Mouse (Mus musculus): ENCODE measurements around the gene Kat7. TPM values are rescaled to one million over a fixed set of nuclear protein-coding genes. Genes with fewer than 3 reads are reported as not detected.
A peak's percentile ranks its signal among the peaks of the same experiment; 100 is the strongest.

Gene Kat7
- polyA plus RNA-seq, 1 experiment from 2014 or later, result 81.9 TPM

GRCm38 (mm10) chr11:95353226-95353625, 43.2 kb upstream of the Kat7 start:
- no peaks in the 10 kb centered on the region for H3K9me3 ChIP-seq (replicated peaks; ENCODE audit: control insufficient read depth, low read length)
- 94% methylated on average over 9 of the region's 9 CpGs for WGBS
- H3K27ac ChIP-seq (replicated peaks; ENCODE audit: low read depth, low read length), result no peak overlapping the region
- no peak for DNase-seq (ENCODE audit: low spot score)
- H3K36me3 ChIP-seq (replicated peaks; ENCODE audit: control insufficient read depth, insufficient read depth, low read depth, low read length), result no peaks in the 10 kb centered on the region
- H3K9ac ChIP-seq (replicated peaks; ENCODE audit: low read length), result no peak overlapping the region
- H3K4me1 ChIP-seq (ENCODE audit: control insufficient read depth, insufficient read depth, low read length), result no peaks in the 10 kb centered on the region
- H3K4me3 ChIP-seq (ENCODE audit: low read depth, low read length), result no peak overlapping the region
- H3K4me2 ChIP-seq (ENCODE audit: low read depth, low read length), result no peak overlapping the region
- no peaks in the 10 kb centered on the region for H3K27me3 ChIP-seq (ENCODE audit: control insufficient read depth, insufficient read depth, low read length)
- no peak for ATAC-seq (replicated peaks; ENCODE audit: insufficient number of reproducible peaks, low FRiP score, low TSS enrichment, low read depth)

- no peaks in the 10 kb centered on the region for H3K36me3 ChIP-seq (replicated peaks; ENCODE audit: control insufficient read depth, insufficient read depth, low read depth, low read length)
- 83% methylated on average over 2 of the region's 2 CpGs for WGBS
- ATAC-seq (replicated peaks; ENCODE audit: insufficient number of reproducible peaks, low FRiP score, low TSS enrichment, low read depth), result no peak
- no peaks in the 10 kb centered on the region for H3K9me3 ChIP-seq (replicated peaks; ENCODE audit: control insufficient read depth, low read length)
- no peak overlapping the region for H3K27ac ChIP-seq (replicated peaks; ENCODE audit: low read depth, low read length)
- no peak overlapping the region for H3K9ac ChIP-seq (replicated peaks; ENCODE audit: low read length)
- DNase-seq (ENCODE audit: low spot score), result no peak
- no peak overlapping the region for H3K4me3 ChIP-seq (ENCODE audit: low read depth, low read length)
- H3K4me1 ChIP-seq (ENCODE audit: control insufficient read depth, insufficient read depth, low read length), result no peaks in the 10 kb centered on the region
- no peaks in the 10 kb centered on the region for H3K27me3 ChIP-seq (ENCODE audit: control insufficient read depth, insufficient read depth, low read length)
- H3K4me2 ChIP-seq (ENCODE audit: low read depth, low read length), result no peak overlapping the region
Observed at GRCm38 (mm10) chr11:95352686-95353085, 42.6 kb upstream of the Kat7 start.

- Histone ChIP-seq H3K4me1 (ENCODE audit: control insufficient read depth, insufficient read depth, low read length) (no peaks in the 10 kb centered on the region), H3K4me3 (ENCODE audit: low read depth, low read length) (no peak overlapping the region), H3K9me3 (replicated peaks; ENCODE audit: control insufficient read depth, low read length) (no peaks in the 10 kb centered on the region), H3K36me3 (replicated peaks; ENCODE audit: control insufficient read depth, insufficient read depth, low read depth, low read length) (no peaks in the 10 kb centered on the region; the same call in 1 of the 2 replicates), H3K27me3 (ENCODE audit: control insufficient read depth, insufficient read depth, low read length) (no peaks in the 10 kb centered on the region), H3K9ac (replicated peaks; ENCODE audit: low read length) (no peak overlapping the region), H3K4me2 (ENCODE audit: low read depth, low read length) (no peak overlapping the region), H3K27ac (replicated peaks; ENCODE audit: low read depth, low read length) (no peak overlapping the region)
- ATAC-seq (replicated peaks; ENCODE audit: insufficient number of reproducible peaks, low FRiP score, low TSS enrichment, low read depth) (no peak), DNase-seq (ENCODE audit: low spot score) (no peak)
- WGBS, result 94% methylated on average over 3 of the region's 3 CpGs
Observed at GRCm38 (mm10) chr11:95350960-95351359, 40.9 kb upstream of the Kat7 start.

- H3K9me3 ChIP-seq (replicated peaks; ENCODE audit: control insufficient read depth, low read length), result no peaks in the 10 kb centered on the region
- H3K27me3 ChIP-seq (ENCODE audit: control insufficient read depth, insufficient read depth, low read length), result no peaks in the 10 kb centered on the region
- 75% methylated on average over 6 of the region's 6 CpGs for WGBS
- H3K4me2 ChIP-seq (ENCODE audit: low read depth, low read length), result no peak overlapping the region
- H3K4me1 ChIP-seq (ENCODE audit: control insufficient read depth, insufficient read depth, low read length), result no peaks in the 10 kb centered on the region
- no peak overlapping the region for H3K9ac ChIP-seq (replicated peaks; ENCODE audit: low read length)
- no peak for DNase-seq (ENCODE audit: low spot score)
- ATAC-seq (replicated peaks; ENCODE audit: insufficient number of reproducible peaks, low FRiP score, low TSS enrichment, low read depth), result no peak
- H3K27ac ChIP-seq (replicated peaks; ENCODE audit: low read depth, low read length), result no peak overlapping the region
- H3K4me3 ChIP-seq (ENCODE audit: low read depth, low read length), result no peak overlapping the region
- no peaks in the 10 kb centered on the region; the same call in 1 of the 2 replicates for H3K36me3 ChIP-seq (replicated peaks; ENCODE audit: control insufficient read depth, insufficient read depth, low read depth, low read length)
Observed at GRCm38 (mm10) chr11:95350289-95350688, 40.2 kb upstream of the Kat7 start.

GRCm38 (mm10) chr11:95344181-95344580, 34.1 kb upstream of the Kat7 start:
- Histone ChIP-seq H3K4me1 (ENCODE audit: control insufficient read depth, insufficient read depth, low read length) (no peaks in the 10 kb centered on the region), H3K27ac (replicated peaks; ENCODE audit: low read depth, low read length) (no peak overlapping the region), H3K27me3 (ENCODE audit: control insufficient read depth, insufficient read depth, low read length) (no peaks in the 10 kb centered on the region), H3K36me3 (replicated peaks; ENCODE audit: control insufficient read depth, insufficient read depth, low read depth, low read length) (no peaks in the 10 kb centered on the region; the same call in 1 of the 2 replicates), H3K9me3 (replicated peaks; ENCODE audit: control insufficient read depth, low read length) (no peaks in the 10 kb centered on the region), H3K4me3 (ENCODE audit: low read depth, low read length) (no peak overlapping the region), H3K9ac (replicated peaks; ENCODE audit: low read length) (no peak overlapping the region), H3K4me2 (ENCODE audit: low read depth, low read length) (no peak overlapping the region)
- WGBS, result 56% methylated on average over 2 of the region's 2 CpGs
- DNase-seq (ENCODE audit: low spot score) (no peak), ATAC-seq (replicated peaks; ENCODE audit: insufficient number of reproducible peaks, low FRiP score, low TSS enrichment, low read depth) (no peak)

GRCm38 (mm10) chr11:95343180-95343579, 33.1 kb upstream of the Kat7 start:
- Histone ChIP-seq H3K27ac (replicated peaks; ENCODE audit: low read depth, low read length) (no peak overlapping the region), H3K9me3 (replicated peaks; ENCODE audit: control insufficient read depth, low read length) (no peaks in the 10 kb centered on the region), H3K4me1 (ENCODE audit: control insufficient read depth, insufficient read depth, low read length) (no peaks in the 10 kb centered on the region), H3K9ac (replicated peaks; ENCODE audit: low read length) (no peak overlapping the region), H3K4me3 (ENCODE audit: low read depth, low read length) (no peak overlapping the region), H3K4me2 (ENCODE audit: low read depth, low read length) (no peak overlapping the region), H3K36me3 (replicated peaks; ENCODE audit: control insufficient read depth, insufficient read depth, low read depth, low read length) (no peaks in the 10 kb centered on the region; the same call in 1 of the 2 replicates), H3K27me3 (ENCODE audit: control insufficient read depth, insufficient read depth, low read length) (no peaks in the 10 kb centered on the region)
- WGBS, result 79% methylated on average over 4 of the region's 4 CpGs
- ATAC-seq (replicated peaks; ENCODE audit: insufficient number of reproducible peaks, low FRiP score, low TSS enrichment, low read depth) (no peak), DNase-seq (ENCODE audit: low spot score) (no peak)

- no peaks in the 10 kb centered on the region; the same call in 1 of the 2 replicates for H3K4me1 ChIP-seq (ENCODE audit: control insufficient read depth, insufficient read depth, low read length)
- 36% methylated on average over 5 of the region's 5 CpGs for WGBS
- no peak overlapping the region for H3K4me2 ChIP-seq (ENCODE audit: low read depth, low read length)
- H3K36me3 ChIP-seq (replicated peaks; ENCODE audit: control insufficient read depth, insufficient read depth, low read depth, low read length), result no peaks in the 10 kb centered on the region
- no peaks in the 10 kb centered on the region for H3K9me3 ChIP-seq (replicated peaks; ENCODE audit: control insufficient read depth, low read length)
- no peak overlapping the region for H3K4me3 ChIP-seq (ENCODE audit: low read depth, low read length)
- H3K27ac ChIP-seq (replicated peaks; ENCODE audit: low read depth, low read length), result no peak overlapping the region
- DNase-seq (ENCODE audit: low spot score), result peak; percentile 41
- no peak for ATAC-seq (replicated peaks; ENCODE audit: insufficient number of reproducible peaks, low FRiP score, low TSS enrichment, low read depth)
- H3K9ac ChIP-seq (replicated peaks; ENCODE audit: low read length), result no peak overlapping the region
- no peaks in the 10 kb centered on the region for H3K27me3 ChIP-seq (ENCODE audit: control insufficient read depth, insufficient read depth, low read length)
Observed at GRCm38 (mm10) chr11:95340664-95341063, 30.6 kb upstream of the Kat7 start.

GRCm38 (mm10) chr11:95340259-95340658, 30.2 kb upstream of the Kat7 start:
- no peak overlapping the region for H3K27ac ChIP-seq (replicated peaks; ENCODE audit: low read depth, low read length)
- no peak overlapping the region for H3K4me2 ChIP-seq (ENCODE audit: low read depth, low read length)
- ATAC-seq (replicated peaks; ENCODE audit: insufficient number of reproducible peaks, low FRiP score, low TSS enrichment, low read depth) (no peak), DNase-seq (ENCODE audit: low spot score) (no peak)
- no peaks in the 10 kb centered on the region for H3K36me3 ChIP-seq (replicated peaks; ENCODE audit: control insufficient read depth, insufficient read depth, low read depth, low read length)
- H3K4me3 ChIP-seq (ENCODE audit: low read depth, low read length), result no peak overlapping the region
- 64% methylated on average over 1 of the region's 1 CpGs for WGBS
- no peaks in the 10 kb centered on the region for H3K27me3 ChIP-seq (ENCODE audit: control insufficient read depth, insufficient read depth, low read length)
- H3K9ac ChIP-seq (replicated peaks; ENCODE audit: low read length), result no peak overlapping the region
- H3K9me3 ChIP-seq (replicated peaks; ENCODE audit: control insufficient read depth, low read length), result no peaks in the 10 kb centered on the region
- no peaks in the 10 kb centered on the region; the same call in 1 of the 2 replicates for H3K4me1 ChIP-seq (ENCODE audit: control insufficient read depth, insufficient read depth, low read length)
